Mouse (Mus musculus): ENCODE measurements at regions not wholly inside any gene's neighbourhood (a gene's known extent, or its start where the extent isn't known, plus 50 kb on each side); places are given as distances from the start of the nearest gene placed in this dataset.

- no peak for TF ChIP-seq GATA1 (IDR thresholded peaks at IDR 0.05; ENCODE audit: borderline replicate concordance, low read length)
- TF ChIP-seq CTCF (IDR thresholded peaks at IDR 0.05; ENCODE audit: low read depth, low read length) = no peak
- no peak for TF ChIP-seq POLR2AphosphoS5 (IDR thresholded peaks at IDR 0.05; ENCODE audit: insufficient replicate concordance, low read depth, low read length)
- no peak for TF ChIP-seq TAL1 (conservative IDR thresholded peaks at IDR 0.05; ENCODE audit: low read depth, low read length)
- no peak for TF ChIP-seq GATA2 (IDR thresholded peaks at IDR 0.05; ENCODE audit: borderline replicate concordance, low read depth, low read length)
These were observed 198.4 kb downstream of the Ajap1 start for GRCm38 (mm10) chr4:153284209-153284608.

Measured in G1E (cell line).